8 mouse cellular contexts compared by ENCODE assay signal in genomic region chr11:45678666-45679292, GRCm38 (mm10).
A peak's percentile ranks its signal among the peaks of the same experiment; 100 is the strongest.
DNase-seq lines count a peak whose midpoint lies in the region; ATAC-seq and TF ChIP-seq lines count a peak whose summit lies in the region.

No protein-coding gene starts in this region.

- H3K36me3 ChIP-seq in C2C12 (ENCODE audit: control insufficient read depth, insufficient read depth) = no peaks in the 10 kb centered on the region
- no peaks in the 10 kb centered on the region for H3K36me3 ChIP-seq in embryonic facial prominence, embryonic 14.5 days (ENCODE audit: control insufficient read depth, insufficient read depth, low read length)
- H3K36me3 ChIP-seq in heart, embryonic 10.5 days = no peaks in the 10 kb centered on the region
- no peaks in the 10 kb centered on the region for H3K36me3 ChIP-seq in kidney, postnatal 0 days (ENCODE audit: insufficient read depth, low read length)
- H3K36me3 ChIP-seq in liver, adult 2 months (ENCODE audit: control insufficient read depth, insufficient read depth, low read length) = no peaks in the 10 kb centered on the region
- H3K36me3 ChIP-seq in neural tube, embryonic 12.5 days = no peaks in the 10 kb centered on the region
- no peaks in the 10 kb centered on the region for H3K36me3 ChIP-seq in testis, adult 2 months (ENCODE audit: control insufficient read depth, insufficient read depth, low read length)

- no peaks in the 10 kb centered on the region for H3K9me3 ChIP-seq in embryonic facial prominence, embryonic 14.5 days (ENCODE audit: control insufficient read depth, low read length)
- no peaks in the 10 kb centered on the region for H3K9me3 ChIP-seq in heart, embryonic 10.5 days
- no peaks in the 10 kb centered on the region for H3K9me3 ChIP-seq in kidney, postnatal 0 days (replicated peaks; ENCODE audit: low read length)
- H3K9me3 ChIP-seq in neural tube, embryonic 12.5 days = no peaks in the 10 kb centered on the region

- H3K4me3 ChIP-seq in C2C12 (ENCODE audit: insufficient read depth, poor library complexity, severe bottlenecking) = no peak overlapping the region
- no peak overlapping the region for H3K4me3 ChIP-seq in embryonic facial prominence, embryonic 14.5 days (ENCODE audit: low read depth, low read length)
- no peak overlapping the region for H3K4me3 ChIP-seq in heart, embryonic 10.5 days
- no peak overlapping the region for H3K4me3 ChIP-seq in kidney, postnatal 0 days (replicated peaks; ENCODE audit: low read depth, low read length)
- H3K4me3 ChIP-seq in liver, adult 2 months (ENCODE audit: insufficient read depth, low read depth, low read length) = no peak overlapping the region
- H3K4me3 ChIP-seq in neural tube, embryonic 12.5 days = no peak overlapping the region
- H3K4me3 ChIP-seq in testis, adult 2 months (ENCODE audit: control insufficient read depth, low read depth, low read length) = no peak overlapping the region

- H3K79me3 ChIP-seq in C2C12 (ENCODE audit: low read depth) = no peaks in the 10 kb centered on the region

- peak; percentile 27 for TF ChIP-seq CTCF in C2C12 (IDR thresholded peaks at IDR 0.05; ENCODE audit: control insufficient read depth, insufficient read depth, insufficient read length)
- TF ChIP-seq CTCF in kidney, postnatal 0 days (IDR thresholded peaks at IDR 0.05; ENCODE audit: low read depth) = peak; percentile 90
- peak; percentile 66 for TF ChIP-seq CTCF in liver, adult 2 months (IDR thresholded peaks at IDR 0.05; ENCODE audit: low read depth, low read length)
- TF ChIP-seq CTCF in testis, adult 2 months (IDR thresholded peaks at IDR 0.05; ENCODE audit: control insufficient read depth, insufficient read depth, insufficient replicate concordance, low read depth, low read length) = peak; percentile 40; the same call in 1 of the 2 replicates

- TF ChIP-seq POLR2A in liver, adult 2 months (IDR thresholded peaks at IDR 0.05; ENCODE audit: extremely low read depth, insufficient read depth, low read length) = no peak
- TF ChIP-seq POLR2A in testis, adult 2 months (IDR thresholded peaks at IDR 0.05; ENCODE audit: control insufficient read depth, low read depth, low read length) = no peak

- peak overlapping the region; percentile 18; the same call in 1 of the 2 replicates for H3K4me2 ChIP-seq in embryonic facial prominence, embryonic 14.5 days (ENCODE audit: low read depth, low read length)
- peak overlapping the region; percentile 25; the same call in 1 of the 2 replicates for H3K4me2 ChIP-seq in kidney, postnatal 0 days (ENCODE audit: low read length)
- H3K4me2 ChIP-seq in neural tube, embryonic 12.5 days (replicated peaks) = peak overlapping the region; percentile 33; the same call in 1 of the 2 replicates

- H3K9ac ChIP-seq in embryonic facial prominence, embryonic 14.5 days (ENCODE audit: low read depth, low read length) = no peak overlapping the region
- no peak overlapping the region for H3K9ac ChIP-seq in kidney, postnatal 0 days (ENCODE audit: low read depth, low read length)
- H3K9ac ChIP-seq in liver, adult 2 months (ENCODE audit: low read depth, low read length) = no peak overlapping the region
- no peak overlapping the region for H3K9ac ChIP-seq in neural tube, embryonic 12.5 days

- DNase-seq in adrenal gland, postnatal 4 days (ENCODE audit: low spot score in 2 of 2) = peak; percentile 22 to 40
- DNase-seq in embryonic facial prominence, embryonic 14.5 days (ENCODE audit: low spot score) = peak; percentile 87
- DNase-seq in heart, embryonic 10.5 days (ENCODE audit: low spot score) = no peak
- DNase-seq in kidney, postnatal 0 days (ENCODE audit: low spot score) = peak; percentile 92
- DNase-seq in liver, adult 2 months (ENCODE audit: extremely low read depth, low read depth, low spot score) = peak; percentile 22

- H3K27me3 ChIP-seq in C2C12 (ENCODE audit: control insufficient read depth, insufficient read depth, insufficient read length) = no peaks in the 10 kb centered on the region
- no peaks in the 10 kb centered on the region for H3K27me3 ChIP-seq in embryonic facial prominence, embryonic 14.5 days (replicated peaks; ENCODE audit: control insufficient read depth, insufficient read depth, low read length)
- no peaks in the 10 kb centered on the region for H3K27me3 ChIP-seq in heart, embryonic 10.5 days (ENCODE audit: insufficient read depth, poor library complexity, severe bottlenecking)
- no peaks in the 10 kb centered on the region for H3K27me3 ChIP-seq in kidney, postnatal 0 days (ENCODE audit: insufficient read depth, low read length)
- no peaks in the 10 kb centered on the region for H3K27me3 ChIP-seq in liver, adult 2 months (ENCODE audit: control insufficient read depth, insufficient read depth, low read length)
- H3K27me3 ChIP-seq in neural tube, embryonic 12.5 days (replicated peaks) = no peaks in the 10 kb centered on the region
- H3K27me3 ChIP-seq in testis, adult 2 months (ENCODE audit: control insufficient read depth, insufficient read depth, low read length) = no peaks in the 10 kb centered on the region

- H3K79me2 ChIP-seq in C2C12 (ENCODE audit: control insufficient read depth, insufficient read depth) = no peaks in the 10 kb centered on the region
- no peaks in the 10 kb centered on the region for H3K79me2 ChIP-seq in liver, adult 2 months (ENCODE audit: control insufficient read depth, insufficient read depth, low read length)

- 39% methylated on average over 11 of the region's 11 CpGs for whole genome bisulfite sequencing in embryonic facial prominence, embryonic 14.5 days
- WGBS in heart, embryonic 10.5 days = 61% methylated on average over 11 of the region's 11 CpGs
- 40% methylated on average over 11 of the region's 11 CpGs for WGBS in kidney, postnatal 0 days
- WGBS in liver, adult 2 months = 53% methylated on average over 11 of the region's 11 CpGs
- 50% methylated on average over 11 of the region's 11 CpGs for WGBS in neural tube, embryonic 12.5 days

- peak; percentile 57; the same call in 1 of the 2 replicates for ATAC-seq in embryonic facial prominence, embryonic 14.5 days (ENCODE audit: low read depth)
- peak; percentile 36 for ATAC-seq in kidney, postnatal 0 days (replicated peaks; ENCODE audit: low FRiP score, low read depth)
- 0 out of 2 replicates have a peak, but pooled peaks have one; percentile 44 for ATAC-seq in neural tube, embryonic 12.5 days (ENCODE audit: low FRiP score, low read depth)

- peak overlapping the region; percentile 65 for H3K27ac ChIP-seq in embryonic facial prominence, embryonic 14.5 days (replicated peaks; ENCODE audit: low read depth, low read length)
- H3K27ac ChIP-seq in heart, embryonic 10.5 days = peak overlapping the region; percentile 63; the same call in 1 of the 2 replicates
- H3K27ac ChIP-seq in kidney, postnatal 0 days = peak overlapping the region; percentile 42; the same call in 1 of the 2 replicates
- H3K27ac ChIP-seq in liver, adult 2 months (replicated peaks; ENCODE audit: insufficient read depth, low read depth, low read length) = no peak overlapping the region
- no peak overlapping the region for H3K27ac ChIP-seq in neural tube, embryonic 12.5 days
- no peak overlapping the region for H3K27ac ChIP-seq in testis, adult 2 months (ENCODE audit: control insufficient read depth, insufficient read depth, low read depth, low read length)

- no peak overlapping the region for H3ac ChIP-seq in C2C12 (ENCODE audit: control insufficient read depth, insufficient read length, low read depth)

- H3K4me1 ChIP-seq in embryonic facial prominence, embryonic 14.5 days (ENCODE audit: control insufficient read depth, insufficient read depth, low read length) = peaks cover 7% of the 10 kb centered on the region; the same call in 1 of the 2 replicates
- H3K4me1 ChIP-seq in heart, embryonic 10.5 days = peaks cover 17% of the 10 kb centered on the region; the same call in 1 of the 2 replicates
- no peaks in the 10 kb centered on the region for H3K4me1 ChIP-seq in kidney, postnatal 0 days (replicated peaks; ENCODE audit: insufficient read depth, low read length)
- H3K4me1 ChIP-seq in liver, adult 2 months (ENCODE audit: control insufficient read depth, insufficient read depth, low read length) = no peaks in the 10 kb centered on the region
- no peaks in the 10 kb centered on the region for H3K4me1 ChIP-seq in neural tube, embryonic 12.5 days
- peaks cover 2% of the 10 kb centered on the region; the same call in 1 of the 2 replicates for H3K4me1 ChIP-seq in testis, adult 2 months (ENCODE audit: control insufficient read depth, insufficient read depth, low read length)

TF ChIP-seq in C2C12, 6 proteins besides CTCF, POLR2A, EP300 and RAD21:
- TF ChIP-seq MYOG (IDR thresholded peaks at IDR 0.05; ENCODE audit: control insufficient read depth, extremely low read depth, insufficient read length) (no peak), FOSL1 (IDR thresholded peaks at IDR 0.05; ENCODE audit: insufficient read depth, low read length, poor library complexity, severe bottlenecking) (no peak), USF1 (IDR thresholded peaks at IDR 0.05; ENCODE audit: low read depth) (no peak), CEBPB (IDR thresholded peaks at IDR 0.05; ENCODE audit: low read depth) (no peak), MAX (IDR thresholded peaks at IDR 0.05) (no peak), MYOD1 (IDR thresholded peaks at IDR 0.05; ENCODE audit: control insufficient read depth, insufficient read length, low read depth) (no peak)

Comparison
In these comparisons a context has a peak if more than half of its experiments do, and no peak if none do; other contexts are left out.
1. CTCF ChIP-seq: peak in every context shown above with its lines; median percentile 90 in kidney, postnatal 0 days; 66 in liver, adult 2 months; 40 in testis, adult 2 months; 27 in C2C12.
2. H3K27ac ChIP-seq: peak in embryonic facial prominence, embryonic 14.5 days (single experiment), heart, embryonic 10.5 days (single experiment) and kidney, postnatal 0 days (single experiment); none in liver, adult 2 months (single experiment), neural tube, embryonic 12.5 days (single experiment) and testis, adult 2 months (single experiment).
3. Peak in every context shown above with its lines, with median percentiles within 50 percentile points of each other: ATAC-seq and H3K4me2 ChIP-seq.